Mouse (Mus musculus) liver, embryonic 13.5 days (tissue): ENCODE measurements around the gene Tmcc3. TPM values are rescaled to one million over a fixed set of nuclear protein-coding genes. Genes with fewer than 3 reads are reported as not detected.

Source experiments
- ATAC-seq: fragments of 200-750 bp; cut with Nextera tagmentation; 2 replicates; pipeline ENCODE4 v1.8.0; 2017; ENCODE audit warnings: low read depth, mild to moderate bottlenecking, moderate number of reproducible peaks, moderate library complexity
- DNase-seq: peaks from one replicate; pipeline ENCODE4 v3.0.0; 2022
- H3K27ac ChIP-seq: fragments of 300-500 bp; sonication (generic); 2 replicates; pipeline ENCODE4 v1.5.1; 2015; ENCODE audit warnings: moderate library complexity, mild to moderate bottlenecking, inconsistent platforms
- H3K27me3 ChIP-seq: fragments of 300-500 bp; sonication (generic); 2 replicates; pipeline ENCODE4 v1.6.1; 2015; ENCODE audit warnings: mild to moderate bottlenecking, inconsistent platforms
- H3K36me3 ChIP-seq: fragments of 300-500 bp; sonication (generic); 2 replicates; pipeline ENCODE4 v1.6.1; 2015; ENCODE audit warnings: mild to moderate bottlenecking, inconsistent platforms
- H3K4me1 ChIP-seq: fragments of 300-500 bp; sonication (generic); replicated peaks from 2 replicates; pipeline ENCODE4 v1.6.1; 2015; ENCODE audit warnings: inconsistent platforms
- H3K4me2 ChIP-seq: fragments of 300-500 bp; sonication (generic); 2 replicates; pipeline ENCODE4 v1.6.1; 2015; ENCODE audit warnings: inconsistent platforms, mild to moderate bottlenecking, moderate library complexity
- H3K4me3 ChIP-seq: fragments of 300-500 bp; sonication (generic); replicated peaks from 2 replicates; pipeline ENCODE4 v1.5.1; 2015; ENCODE audit warnings: mild to moderate bottlenecking, inconsistent platforms
- H3K9ac ChIP-seq: fragments of 300-500 bp; sonication (generic); 2 replicates; pipeline ENCODE4 v1.6.1; 2015; ENCODE audit warnings: mild to moderate bottlenecking, inconsistent platforms
- H3K9me3 ChIP-seq: fragments of 300-500 bp; sonication (generic); replicated peaks from 2 replicates; pipeline ENCODE4 v1.6.1; 2016; ENCODE audit warnings: inconsistent platforms
- WGBS: fragments of 180-500 bp; shearing (Covaris S2); methylation state at CpG from one replicate; pipeline ENCODE4 v1.1.7; 2015; ENCODE audit not compliant: insufficient replicate concordance; 5-methylcytosine and 5-hydroxymethylcytosine counted together
- polyA plus RNA-seq: library from polyadenylated mRNA; unstranded; fragments of >200 nt; fragmentation: Nextera tagmentation; extraction: Ambion mirVana; gene quantifications from 2 replicates; pipeline ENCODE4 v1.2.1, GENCODE M21; 2015

Gene Tmcc3
- polyA plus RNA-seq, 1 experiment from 2014 or later: 2.6 TPM

- Histone ChIP-seq H3K27me3 (no peaks in the 10 kb centered on the region), H3K4me1 (0 out of 2 replicates have a peak, but pooled peaks cover 7% of the 10 kb centered on the region), H3K4me3 (0 out of 2 replicates have a peak overlapping the region, but pooled peaks have one; percentile 16), H3K27ac (no peak overlapping the region), H3K9ac (no peak overlapping the region), H3K36me3 (no peaks in the 10 kb centered on the region), H3K4me2 (peak overlapping the region; percentile 38), H3K9me3 (no peaks in the 10 kb centered on the region)
- DNase-seq (peak; percentile 34), ATAC-seq (peak; percentile 31; the same call in 1 of the 2 replicates)
- WGBS: 21% methylated on average over 13 of the region's 13 CpGs
These were observed 66.6 kb downstream of the Tmcc3 start for GRCm38 (mm10) chr10:94378383-94378782.

GRCm38 (mm10) chr10:94380082-94380481 lies 68.3 kb downstream of the Tmcc3 start:
- Histone ChIP-seq H3K9ac (no peak overlapping the region), H3K27me3 (no peaks in the 10 kb centered on the region), H3K9me3 (0 out of 2 replicates have a peak, but pooled peaks cover 4% of the 10 kb centered on the region), H3K36me3 (no peaks in the 10 kb centered on the region), H3K4me2 (no peak overlapping the region), H3K4me1 (0 out of 2 replicates have a peak, but pooled peaks cover 7% of the 10 kb centered on the region), H3K27ac (no peak overlapping the region), H3K4me3 (no peak overlapping the region)
- no peak for ATAC-seq
- WGBS: 82% methylated on average over 2 of the region's 2 CpGs
- DNase-seq: no peak

GRCm38 (mm10) chr10:94380662-94381392 lies 69.1 kb downstream of the Tmcc3 start:
- H3K9me3 ChIP-seq: 0 out of 2 replicates have a peak, but pooled peaks cover 4% of the 10 kb centered on the region
- no peak for ATAC-seq
- no peaks in the 10 kb centered on the region for H3K36me3 ChIP-seq
- no peak overlapping the region for H3K27ac ChIP-seq
- no peak overlapping the region for H3K4me2 ChIP-seq
- no peak overlapping the region for H3K4me3 ChIP-seq
- 0 out of 2 replicates have a peak, but pooled peaks cover 7% of the 10 kb centered on the region for H3K4me1 ChIP-seq
- 62% methylated on average over 9 of the region's 9 CpGs for WGBS
- no peak for DNase-seq
- H3K9ac ChIP-seq: no peak overlapping the region
- no peaks in the 10 kb centered on the region for H3K27me3 ChIP-seq

- Histone ChIP-seq H3K9ac (no peak overlapping the region), H3K27me3 (no peaks in the 10 kb centered on the region), H3K4me2 (no peak overlapping the region), H3K4me1 (0 out of 2 replicates have a peak, but pooled peaks cover 7% of the 10 kb centered on the region), H3K9me3 (0 out of 2 replicates have a peak, but pooled peaks cover 4% of the 10 kb centered on the region), H3K27ac (no peak overlapping the region), H3K36me3 (no peaks in the 10 kb centered on the region), H3K4me3 (no peak overlapping the region)
- WGBS: 46% methylated on average over 4 of the region's 4 CpGs
- DNase-seq (no peak), ATAC-seq (no peak)
These were observed 69.6 kb downstream of the Tmcc3 start for GRCm38 (mm10) chr10:94381393-94381740.

GRCm38 (mm10) chr10:94382618-94383017 lies 70.9 kb downstream of the Tmcc3 start:
- DNase-seq (no peak), ATAC-seq (no peak)
- 85% methylated on average over 14 of the region's 14 CpGs for WGBS
- Histone ChIP-seq H3K9me3 (0 out of 2 replicates have a peak, but pooled peaks cover 4% of the 10 kb centered on the region), H3K36me3 (no peaks in the 10 kb centered on the region), H3K27me3 (no peaks in the 10 kb centered on the region), H3K4me1 (0 out of 2 replicates have a peak, but pooled peaks cover 5% of the 10 kb centered on the region), H3K4me3 (no peak overlapping the region), H3K9ac (no peak overlapping the region), H3K4me2 (no peak overlapping the region), H3K27ac (no peak overlapping the region)

GRCm38 (mm10) chr10:94383565-94383964 lies 71.8 kb downstream of the Tmcc3 start:
- Histone ChIP-seq H3K4me1 (0 out of 2 replicates have a peak, but pooled peaks cover under 1% of the 10 kb centered on the region), H3K9ac (no peak overlapping the region), H3K27ac (no peak overlapping the region), H3K27me3 (no peaks in the 10 kb centered on the region), H3K9me3 (0 out of 2 replicates have a peak, but pooled peaks cover 4% of the 10 kb centered on the region), H3K4me3 (no peak overlapping the region), H3K4me2 (no peak overlapping the region), H3K36me3 (no peaks in the 10 kb centered on the region)
- WGBS: 66% methylated on average over 6 of the region's 6 CpGs
- DNase-seq (no peak), ATAC-seq (no peak)

- H3K4me2 ChIP-seq: no peak overlapping the region
- no peak for ATAC-seq
- 30% methylated on average over 6 of the region's 6 CpGs for WGBS
These were observed 77.5 kb downstream of the Tmcc3 start for GRCm38 (mm10) chr10:94389219-94389618.

GRCm38 (mm10) chr10:94391049-94391448 lies 79.3 kb downstream of the Tmcc3 start:
- no peak for DNase-seq
- Histone ChIP-seq H3K4me2 (no peak overlapping the region), H3K27ac (no peak overlapping the region), H3K9ac (no peak overlapping the region), H3K9me3 (no peaks in the 10 kb centered on the region), H3K4me1 (no peaks in the 10 kb centered on the region), H3K4me3 (no peak overlapping the region), H3K36me3 (no peaks in the 10 kb centered on the region), H3K27me3 (no peaks in the 10 kb centered on the region)
- WGBS: 64% methylated on average over 5 of the region's 5 CpGs
- no peak for ATAC-seq

More at GRCm38 (mm10) chr10:94389219-94389618, 77.5 kb downstream of the Tmcc3 start:
- H3K9ac ChIP-seq: no peak overlapping the region
- H3K4me3 ChIP-seq: no peak overlapping the region
- no peaks in the 10 kb centered on the region for H3K27me3 ChIP-seq
- H3K36me3 ChIP-seq: no peaks in the 10 kb centered on the region
- no peak for DNase-seq
- H3K9me3 ChIP-seq: 0 out of 2 replicates have a peak, but pooled peaks cover 4% of the 10 kb centered on the region
- no peak overlapping the region for H3K27ac ChIP-seq
- no peaks in the 10 kb centered on the region for H3K4me1 ChIP-seq

- no peak overlapping the region for H3K4me3 ChIP-seq
- H3K27ac ChIP-seq: no peak overlapping the region
- H3K9ac ChIP-seq: no peak overlapping the region
- H3K27me3 ChIP-seq: no peaks in the 10 kb centered on the region
- DNase-seq: no peak
- H3K4me2 ChIP-seq: no peak overlapping the region
- no peak for ATAC-seq
- H3K9me3 ChIP-seq: no peaks in the 10 kb centered on the region
- no peaks in the 10 kb centered on the region for H3K4me1 ChIP-seq
- no peaks in the 10 kb centered on the region for H3K36me3 ChIP-seq
These were observed 82.5 kb downstream of the Tmcc3 start for GRCm38 (mm10) chr10:94394286-94394685.

GRCm38 (mm10) chr10:94397833-94398596 lies 86.3 kb downstream of the Tmcc3 start:
- no peak for ATAC-seq
- H3K4me2 ChIP-seq: no peak overlapping the region
- 60% methylated on average over 11 of the region's 11 CpGs for WGBS
- no peak overlapping the region for H3K27ac ChIP-seq
- H3K4me3 ChIP-seq: no peak overlapping the region
- H3K36me3 ChIP-seq: no peaks in the 10 kb centered on the region
- no peaks in the 10 kb centered on the region for H3K4me1 ChIP-seq
- DNase-seq: no peak
- no peaks in the 10 kb centered on the region for H3K27me3 ChIP-seq
- no peak overlapping the region for H3K9ac ChIP-seq
- H3K9me3 ChIP-seq: no peaks in the 10 kb centered on the region

- H3K4me1 ChIP-seq: 0 out of 2 replicates have a peak, but pooled peaks cover 5% of the 10 kb centered on the region
- no peaks in the 10 kb centered on the region for H3K9me3 ChIP-seq
- no peak overlapping the region for H3K9ac ChIP-seq
- no peaks in the 10 kb centered on the region for H3K36me3 ChIP-seq
- no peak overlapping the region for H3K27ac ChIP-seq
- H3K27me3 ChIP-seq: no peaks in the 10 kb centered on the region
- ATAC-seq (no peak), DNase-seq (no peak)
- no peak overlapping the region for H3K4me2 ChIP-seq
- H3K4me3 ChIP-seq: no peak overlapping the region
- WGBS: 73% methylated on average over 8 of the region's 8 CpGs
These were observed 89.1 kb downstream of the Tmcc3 start for GRCm38 (mm10) chr10:94400895-94401294.
